Mouse (Mus musculus): ENCODE measurements around the gene Gnaq. TPM values are rescaled to one million over a fixed set of nuclear protein-coding genes. Genes with fewer than 3 reads are reported as not detected.

The Gnaq gene
- total and polyA plus RNA-seq, 2 experiments from 2014 or later: 89.3 to 120 TPM

- no peak for DNase-seq (ENCODE audit: low spot score)
- Histone ChIP-seq H3K9ac (replicated peaks; ENCODE audit: low read length, poor library complexity, severe bottlenecking) (no peak overlapping the region), H3K36me3 (ENCODE audit: insufficient read depth, low read length) (no peaks in the 10 kb centered on the region), H3K4me2 (ENCODE audit: low read depth, low read length, poor library complexity, severe bottlenecking) (no peak overlapping the region), H3K4me1 (ENCODE audit: insufficient read depth, low read length) (no peaks in the 10 kb centered on the region), H3K9me3 (ENCODE audit: low read length) (no peaks in the 10 kb centered on the region), H3K27me3 (ENCODE audit: insufficient read depth, low read length) (no peaks in the 10 kb centered on the region), H3K4me3 (ENCODE audit: low read depth, low read length) (no peak overlapping the region), H3K27ac (ENCODE audit: low read depth, low read length) (no peak overlapping the region)
- 90% methylated on average over 5 of the region's 5 CpGs for WGBS
- no peak for ATAC-seq (ENCODE audit: low FRiP score)
- TF ChIP-seq CTCF (IDR thresholded peaks at IDR 0.05): no peak
Measured at GRCm38 (mm10) chr19:16394381-16394780, 261.8 kb downstream of the Gnaq start.

GRCm38 (mm10) chr19:16403101-16403500 lies 270.5 kb downstream of the Gnaq start:
- no peak overlapping the region for H3K4me3 ChIP-seq (ENCODE audit: low read depth, low read length)
- no peaks in the 10 kb centered on the region for H3K4me1 ChIP-seq (ENCODE audit: insufficient read depth, low read length)
- H3K9ac ChIP-seq (replicated peaks; ENCODE audit: low read length, poor library complexity, severe bottlenecking): no peak overlapping the region
- no peaks in the 10 kb centered on the region for H3K27me3 ChIP-seq (ENCODE audit: insufficient read depth, low read length)
- H3K4me2 ChIP-seq (ENCODE audit: low read depth, low read length, poor library complexity, severe bottlenecking): no peak overlapping the region
- H3K9me3 ChIP-seq (ENCODE audit: low read length): no peaks in the 10 kb centered on the region
- DNase-seq (ENCODE audit: low spot score) (no peak), ATAC-seq (ENCODE audit: low FRiP score) (no peak)
- no peak for TF ChIP-seq CTCF (IDR thresholded peaks at IDR 0.05)
- 84% methylated on average over 6 of the region's 6 CpGs for WGBS
- no peak overlapping the region for H3K27ac ChIP-seq (ENCODE audit: low read depth, low read length)
- H3K36me3 ChIP-seq (ENCODE audit: insufficient read depth, low read length): no peaks in the 10 kb centered on the region

DNA sequence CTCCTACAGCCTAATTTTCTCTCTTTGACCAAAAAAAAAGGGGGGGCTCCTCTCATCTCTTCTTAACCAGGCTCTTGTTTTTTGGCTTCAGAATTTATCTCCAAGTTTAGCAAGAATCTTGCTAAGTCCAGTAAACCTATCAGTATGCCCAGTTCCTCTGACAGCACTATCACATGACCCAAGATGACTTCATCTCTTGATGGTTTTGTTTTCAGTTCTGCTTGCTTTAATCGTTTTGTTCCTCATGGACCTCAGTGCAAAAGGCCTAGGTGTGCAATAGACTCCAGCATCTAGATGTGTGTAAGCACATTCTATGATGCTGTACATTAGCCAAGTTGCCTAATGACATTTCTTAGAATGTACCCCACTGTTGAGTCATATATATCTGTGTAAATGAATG lies 275.1 kb downstream of the Gnaq start:
- TF ChIP-seq CTCF (IDR thresholded peaks at IDR 0.05): no peak
- 84% methylated on average over 1 of the region's 1 CpGs for WGBS
- Histone ChIP-seq H3K9me3 (ENCODE audit: low read length) (no peaks in the 10 kb centered on the region), H3K36me3 (ENCODE audit: insufficient read depth, low read length) (no peaks in the 10 kb centered on the region), H3K27me3 (ENCODE audit: insufficient read depth, low read length) (no peaks in the 10 kb centered on the region), H3K4me3 (ENCODE audit: low read depth, low read length) (no peak overlapping the region), H3K9ac (replicated peaks; ENCODE audit: low read length, poor library complexity, severe bottlenecking) (no peak overlapping the region), H3K4me2 (ENCODE audit: low read depth, low read length, poor library complexity, severe bottlenecking) (no peak overlapping the region), H3K27ac (ENCODE audit: low read depth, low read length) (no peak overlapping the region), H3K4me1 (ENCODE audit: insufficient read depth, low read length) (no peaks in the 10 kb centered on the region)
- no peak for ATAC-seq (ENCODE audit: low FRiP score)
- DNase-seq (ENCODE audit: low spot score): no peak

- no peak for TF ChIP-seq CTCF (IDR thresholded peaks at IDR 0.05)
- no peak overlapping the region for H3K4me2 ChIP-seq (ENCODE audit: low read depth, low read length, poor library complexity, severe bottlenecking)
- H3K9ac ChIP-seq (replicated peaks; ENCODE audit: low read length, poor library complexity, severe bottlenecking): no peak overlapping the region
- DNase-seq (ENCODE audit: low spot score) (no peak), ATAC-seq (ENCODE audit: low FRiP score) (no peak)
- no peak overlapping the region for H3K27ac ChIP-seq (ENCODE audit: low read depth, low read length)
- H3K36me3 ChIP-seq (ENCODE audit: insufficient read depth, low read length): no peaks in the 10 kb centered on the region
- H3K27me3 ChIP-seq (ENCODE audit: insufficient read depth, low read length): no peaks in the 10 kb centered on the region
- no peaks in the 10 kb centered on the region for H3K4me1 ChIP-seq (ENCODE audit: insufficient read depth, low read length)
- no peaks in the 10 kb centered on the region for H3K9me3 ChIP-seq (ENCODE audit: low read length)
- H3K4me3 ChIP-seq (ENCODE audit: low read depth, low read length): no peak overlapping the region
Measured at GRCm38 (mm10) chr19:16411302-16411701, 278.7 kb downstream of the Gnaq start.

GRCm38 (mm10) chr19:16418086-16418663 lies 285.5 kb downstream of the Gnaq start:
- H3K9me3 ChIP-seq (ENCODE audit: low read length): no peaks in the 10 kb centered on the region
- no peak overlapping the region for H3K27ac ChIP-seq (ENCODE audit: low read depth, low read length)
- H3K9ac ChIP-seq (replicated peaks; ENCODE audit: low read length, poor library complexity, severe bottlenecking): no peak overlapping the region
- no peak overlapping the region for H3K4me3 ChIP-seq (ENCODE audit: low read depth, low read length)
- no peaks in the 10 kb centered on the region for H3K27me3 ChIP-seq (ENCODE audit: insufficient read depth, low read length)
- H3K4me1 ChIP-seq (ENCODE audit: insufficient read depth, low read length): no peaks in the 10 kb centered on the region
- no peak for DNase-seq (ENCODE audit: low spot score)
- H3K4me2 ChIP-seq (ENCODE audit: low read depth, low read length, poor library complexity, severe bottlenecking): no peak overlapping the region
- 92% methylated on average over 5 of the region's 5 CpGs for WGBS
- H3K36me3 ChIP-seq (ENCODE audit: insufficient read depth, low read length): no peaks in the 10 kb centered on the region
- ATAC-seq (ENCODE audit: low FRiP score): no peak
- no peak for TF ChIP-seq CTCF (IDR thresholded peaks at IDR 0.05)

- no peaks in the 10 kb centered on the region for H3K27me3 ChIP-seq (ENCODE audit: insufficient read depth, low read length)
- no peak for ATAC-seq (ENCODE audit: low FRiP score)
- WGBS: 82% methylated on average over 2 of the region's 2 CpGs
- H3K4me1 ChIP-seq (ENCODE audit: insufficient read depth, low read length): no peaks in the 10 kb centered on the region
- TF ChIP-seq CTCF (IDR thresholded peaks at IDR 0.05): no peak
- H3K36me3 ChIP-seq (ENCODE audit: insufficient read depth, low read length): no peaks in the 10 kb centered on the region
- H3K27ac ChIP-seq (ENCODE audit: low read depth, low read length): no peak overlapping the region
- H3K9ac ChIP-seq (replicated peaks; ENCODE audit: low read length, poor library complexity, severe bottlenecking): no peak overlapping the region
- H3K9me3 ChIP-seq (ENCODE audit: low read length): no peaks in the 10 kb centered on the region
- no peak overlapping the region for H3K4me3 ChIP-seq (ENCODE audit: low read depth, low read length)
- no peak for DNase-seq (ENCODE audit: low spot score)
- H3K4me2 ChIP-seq (ENCODE audit: low read depth, low read length, poor library complexity, severe bottlenecking): no peak overlapping the region
Measured at GRCm38 (mm10) chr19:16425596-16425995, 293.0 kb downstream of the Gnaq start.

Measured in midbrain, postnatal 0 days (tissue).